Mouse (Mus musculus): ENCODE measurements around the gene Ttc28. TPM values are rescaled to one million over a fixed set of nuclear protein-coding genes. Genes with fewer than 3 reads are reported as not detected.

Ttc28 gene
- total RNA-seq, 1 experiment = 5.8 TPM

- Histone ChIP-seq H3K4me1 (ENCODE audit: control insufficient read depth in 2 of 2, insufficient read depth in 2 of 2, low read length in 2 of 2, poor library complexity in 1 of 2) (no peaks in the 10 kb centered on the region), H3K4me3 (ENCODE audit: insufficient read depth in 1 of 2, low read depth in 1 of 2, low read length in 2 of 2, poor library complexity in 1 of 2, severe bottlenecking in 1 of 2) (no peak overlapping the region), H3K36me3 (ENCODE audit: control insufficient read depth, insufficient read depth, low read length, poor library complexity, severe bottlenecking) (no peaks in the 10 kb centered on the region), H3K9me3 (ENCODE audit: control insufficient read depth, insufficient read depth, low read depth, low read length) (no peaks in the 10 kb centered on the region), H3K9ac (ENCODE audit: insufficient read depth, low read depth, low read length, poor library complexity, severe bottlenecking) (no peak overlapping the region), H3K27ac (ENCODE audit: insufficient read depth, low read depth, low read length, poor library complexity, severe bottlenecking) (no peak overlapping the region)
- DNase-seq (ENCODE audit: low read depth, low spot score) = no peak
- in situ Hi-C loops (cut with MboI; ENCODE audit: low sequenced_read_pairs in 2 of 2, unreplicated experiment in 2 of 2) = no loop called here
- no peak for TF ChIP-seq CHD2 (IDR thresholded peaks at IDR 0.05; ENCODE audit: low read depth, low read length)
- TF ChIP-seq HCFC1 (IDR thresholded peaks at IDR 0.05; ENCODE audit: borderline replicate concordance, insufficient read depth, low read length) = no peak
- TF ChIP-seq ZNF384 (IDR thresholded peaks at IDR 0.05; ENCODE audit: low read depth, low read length) = no peak
- no peak for TF ChIP-seq ZC3H11A (IDR thresholded peaks at IDR 0.05; ENCODE audit: borderline replicate concordance, low read depth, low read length)
- no peak for TF ChIP-seq MAFK (IDR thresholded peaks at IDR 0.05; ENCODE audit: insufficient read depth, low read depth, low read length)
Measured at GRCm38 (mm10) chr5:111270246-111271002, 390.8 kb downstream of the Ttc28 start.

GRCm38 (mm10) chr5:111273589-111273988 is 394.0 kb downstream of the Ttc28 start:
- Histone ChIP-seq H3K27ac (ENCODE audit: insufficient read depth, low read depth, low read length, poor library complexity, severe bottlenecking) (no peak overlapping the region), H3K9me3 (ENCODE audit: control insufficient read depth, insufficient read depth, low read depth, low read length) (no peaks in the 10 kb centered on the region), H3K9ac (ENCODE audit: insufficient read depth, low read depth, low read length, poor library complexity, severe bottlenecking) (no peak overlapping the region), H3K4me1 (ENCODE audit: control insufficient read depth in 2 of 2, insufficient read depth in 2 of 2, low read length in 2 of 2, poor library complexity in 1 of 2) (peaks cover 0 to 5% of the 10 kb centered on the region in 2 experiments; a peak in 1 of 4 replicates), H3K4me3 (ENCODE audit: insufficient read depth in 1 of 2, low read depth in 1 of 2, low read length in 2 of 2, poor library complexity in 1 of 2, severe bottlenecking in 1 of 2) (no peak overlapping the region), H3K36me3 (ENCODE audit: control insufficient read depth, insufficient read depth, low read length, poor library complexity, severe bottlenecking) (no peaks in the 10 kb centered on the region)
- in situ Hi-C loops (cut with MboI; ENCODE audit: low sequenced_read_pairs in 2 of 2, unreplicated experiment in 2 of 2) = no loop called here
- TF ChIP-seq ZC3H11A (IDR thresholded peaks at IDR 0.05; ENCODE audit: borderline replicate concordance, low read depth, low read length) = 0 out of 2 replicates have a peak, but pooled peaks have one; percentile 5
- TF ChIP-seq CHD2 (IDR thresholded peaks at IDR 0.05; ENCODE audit: low read depth, low read length) = no peak
- TF ChIP-seq MAFK (IDR thresholded peaks at IDR 0.05; ENCODE audit: insufficient read depth, low read depth, low read length) = no peak
- DNase-seq (ENCODE audit: low read depth, low spot score) = no peak

GRCm38 (mm10) chr5:111274948-111275347 is 395.3 kb downstream of the Ttc28 start:
- Histone ChIP-seq H3K36me3 (ENCODE audit: control insufficient read depth, insufficient read depth, low read length, poor library complexity, severe bottlenecking) (no peaks in the 10 kb centered on the region), H3K4me3 (ENCODE audit: insufficient read depth in 1 of 2, low read depth in 1 of 2, low read length in 2 of 2, poor library complexity in 1 of 2, severe bottlenecking in 1 of 2) (no peak overlapping the region), H3K9me3 (ENCODE audit: control insufficient read depth, insufficient read depth, low read depth, low read length) (no peaks in the 10 kb centered on the region), H3K4me1 (ENCODE audit: control insufficient read depth in 2 of 2, insufficient read depth in 2 of 2, low read length in 2 of 2, poor library complexity in 1 of 2) (peaks cover 0 to 5% of the 10 kb centered on the region in 2 experiments; a peak in 1 of 4 replicates), H3K9ac (ENCODE audit: insufficient read depth, low read depth, low read length, poor library complexity, severe bottlenecking) (no peak overlapping the region), H3K27ac (ENCODE audit: insufficient read depth, low read depth, low read length, poor library complexity, severe bottlenecking) (no peak overlapping the region)
- in situ Hi-C loops (cut with MboI; ENCODE audit: low sequenced_read_pairs in 2 of 2, unreplicated experiment in 2 of 2) = no loop called here
- no peak for DNase-seq (ENCODE audit: low read depth, low spot score)
- TF ChIP-seq CHD2 (IDR thresholded peaks at IDR 0.05; ENCODE audit: low read depth, low read length) = no peak
- TF ChIP-seq MAFK (IDR thresholded peaks at IDR 0.05; ENCODE audit: insufficient read depth, low read depth, low read length) = no peak
- no peak for TF ChIP-seq ZC3H11A (IDR thresholded peaks at IDR 0.05; ENCODE audit: borderline replicate concordance, low read depth, low read length)
- TF ChIP-seq HCFC1 (IDR thresholded peaks at IDR 0.05; ENCODE audit: borderline replicate concordance, insufficient read depth, low read length) = no peak
- no peak for TF ChIP-seq ZNF384 (IDR thresholded peaks at IDR 0.05; ENCODE audit: low read depth, low read length)

GRCm38 (mm10) chr5:111284420-111285175 is 405.0 kb downstream of the Ttc28 start:
- no peaks in the 10 kb centered on the region for H3K36me3 ChIP-seq (ENCODE audit: control insufficient read depth, insufficient read depth, low read length, poor library complexity, severe bottlenecking)
- in situ Hi-C loops (cut with MboI; ENCODE audit: low sequenced_read_pairs in 2 of 2, unreplicated experiment in 2 of 2) = no loop called here
- H3K27ac ChIP-seq (ENCODE audit: insufficient read depth, low read depth, low read length, poor library complexity, severe bottlenecking) = no peak overlapping the region
- no peaks in the 10 kb centered on the region for H3K9me3 ChIP-seq (ENCODE audit: control insufficient read depth, insufficient read depth, low read depth, low read length)
- no peak for TF ChIP-seq ZC3H11A (IDR thresholded peaks at IDR 0.05; ENCODE audit: borderline replicate concordance, low read depth, low read length)
- no peak for TF ChIP-seq HCFC1 (IDR thresholded peaks at IDR 0.05; ENCODE audit: borderline replicate concordance, insufficient read depth, low read length)
- no peak for TF ChIP-seq MAFK (IDR thresholded peaks at IDR 0.05; ENCODE audit: insufficient read depth, low read depth, low read length)
- TF ChIP-seq CHD2 (IDR thresholded peaks at IDR 0.05; ENCODE audit: low read depth, low read length) = no peak
- TF ChIP-seq ZNF384 (IDR thresholded peaks at IDR 0.05; ENCODE audit: low read depth, low read length) = no peak
- DNase-seq (ENCODE audit: low read depth, low spot score) = no peak
- no peak overlapping the region for H3K9ac ChIP-seq (ENCODE audit: insufficient read depth, low read depth, low read length, poor library complexity, severe bottlenecking)
- H3K4me1 ChIP-seq (ENCODE audit: control insufficient read depth in 2 of 2, insufficient read depth in 2 of 2, low read length in 2 of 2, poor library complexity in 1 of 2) = peaks cover 1 to 8% of the 10 kb centered on the region in 2 experiments; a peak in 1 of 4 replicates
- no peak overlapping the region for H3K4me3 ChIP-seq (ENCODE audit: insufficient read depth in 1 of 2, low read depth in 1 of 2, low read length in 2 of 2, poor library complexity in 1 of 2, severe bottlenecking in 1 of 2)
